Mouse (Mus musculus) cerebellum, adult 2 months (tissue): ENCODE data around the gene Ttc29.

Experiments used
- CTCF ChIP-seq: fragments of 200-500 bp; IDR thresholded peaks from 2 replicates; pipeline ENCODE4 v1.5.1; 2011; ENCODE audit warnings: low read depth, mild to moderate bottlenecking, control low read depth, low read length, moderate library complexity, borderline replicate concordance; ENCODE audit not compliant: insufficient read depth
- POLR2A ChIP-seq: fragments of 200-500 bp; IDR thresholded peaks from 2 replicates; pipeline ENCODE4 v1.6.1; 2011; ENCODE audit warnings: low read length, control low read depth, borderline replicate concordance; ENCODE audit not compliant: insufficient read depth

- TF ChIP-seq CTCF (no peak), POLR2A (no peak)
Observed at GRCm38 (mm10) chr8:78434823-78435623, 221.9 kb downstream of the Ttc29 start.
